Mouse (Mus musculus) mesoderm, embryonic 11.5 days (tissue): ENCODE measurements at regions not wholly inside any gene's neighbourhood (a gene's known extent, or its start where the extent isn't known, plus 50 kb on each side); places are given as distances from the start of the nearest gene placed in this dataset.

Experiments used
- DNase-seq: peaks from one replicate; pipeline ENCODE4 v3.0.0-alpha.2; 2012; ENCODE audit warnings: low read depth, low spot score

- peak; percentile 43 for DNase-seq
Measured at GRCm38 (mm10) chr6:31190628-31191373, 207.7 kb upstream of the Mkln1 start.

GRCm38 (mm10) chr6:31191577-31191976 lies 207.0 kb upstream of the Mkln1 start:
- DNase-seq, result no peak

DNA sequence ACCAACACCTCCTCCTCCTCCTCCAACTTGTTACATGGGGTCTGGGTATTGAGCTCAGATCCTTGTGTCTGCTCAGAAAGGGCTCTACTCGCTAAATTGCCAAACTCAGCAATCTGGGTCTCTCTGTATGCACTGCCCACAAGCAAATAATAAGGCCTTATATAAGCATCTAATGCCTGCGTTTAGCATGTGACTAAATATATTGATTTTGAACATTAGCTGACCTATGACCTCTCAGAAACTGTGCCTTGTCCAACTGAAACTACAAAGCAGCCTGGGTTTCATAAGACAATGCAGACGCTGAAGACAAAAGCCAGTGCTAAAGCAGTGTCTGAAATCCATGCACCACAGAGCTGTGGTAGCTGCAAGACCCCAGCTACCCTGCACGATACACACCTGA lies 206.3 kb upstream of the Mkln1 start:
- no peak for DNase-seq

- no peak for DNase-seq
Measured at GRCm38 (mm10) chr6:31193202-31193601, 205.3 kb upstream of the Mkln1 start.

GRCm38 (mm10) chr6:31197631-31198338 lies 200.8 kb upstream of the Mkln1 start:
- no peak for DNase-seq

DNA sequence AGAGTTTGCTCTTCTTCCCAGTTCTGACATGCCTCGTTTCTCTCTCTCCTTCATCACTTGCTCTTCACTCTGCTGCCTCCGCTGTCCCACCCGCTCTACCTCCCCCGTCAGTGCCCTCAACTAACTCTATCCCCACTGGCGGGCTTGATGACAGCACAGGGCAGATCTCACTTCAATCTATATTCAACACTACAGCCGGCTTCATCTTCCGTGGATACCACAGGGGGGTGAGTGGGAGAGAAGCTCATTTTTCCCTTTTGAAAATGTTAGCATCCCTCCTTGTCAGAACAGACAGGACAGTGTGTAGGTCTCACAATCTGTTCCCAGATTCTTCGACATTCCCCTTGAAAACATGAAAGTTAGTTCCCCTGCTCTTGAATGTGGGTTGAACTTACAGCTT lies 200.2 kb upstream of the Mkln1 start:
- DNase-seq, result no peak

GRCm38 (mm10) chr6:31200705-31201104 lies 197.8 kb upstream of the Mkln1 start:
- no peak for DNase-seq

GRCm38 (mm10) chr6:31201375-31201972 lies 197.1 kb upstream of the Mkln1 start:
- no peak for DNase-seq

- DNase-seq, result no peak
Measured at GRCm38 (mm10) chr6:31202594-31202993, 195.9 kb upstream of the Mkln1 start.

DNA sequence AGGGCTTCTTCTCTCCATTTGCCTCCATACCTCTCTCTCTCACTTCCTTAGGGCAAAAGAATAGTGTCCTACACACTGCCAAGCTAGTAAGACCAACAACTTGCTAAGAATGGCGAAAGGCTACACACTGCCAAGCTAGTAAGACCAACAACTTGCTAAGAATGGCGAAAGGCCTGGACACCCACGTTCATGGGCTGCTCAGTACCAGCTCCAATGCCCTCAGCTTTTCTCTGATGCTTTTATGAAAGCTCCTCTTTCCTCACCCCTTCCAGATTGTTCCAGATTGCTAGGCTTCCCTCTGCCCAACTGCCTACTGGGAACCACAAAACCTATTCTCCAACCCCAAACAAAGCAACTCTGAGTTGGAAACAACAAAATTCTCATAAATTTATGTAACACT lies 194.1 kb upstream of the Mkln1 start:
- no peak for DNase-seq

DNA sequence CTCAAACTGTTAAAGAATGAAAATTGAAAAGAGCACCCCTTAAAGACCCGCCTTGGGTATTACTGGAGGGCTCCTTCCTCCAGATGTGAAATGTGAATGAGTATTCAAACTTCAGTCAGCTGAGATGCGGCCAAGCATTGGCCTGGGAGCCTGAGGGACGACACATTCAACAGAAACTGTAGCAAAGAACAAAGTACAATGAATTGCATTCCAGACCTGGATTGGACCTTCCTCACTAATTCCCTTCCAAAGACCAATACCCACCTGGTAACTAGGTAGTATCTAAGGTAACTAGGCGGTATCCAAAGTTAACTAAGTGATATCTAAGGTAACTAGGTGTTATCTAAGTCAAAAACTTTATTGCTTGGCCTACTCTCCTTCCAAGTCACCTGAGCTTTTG lies 193.7 kb upstream of the Mkln1 start:
- DNase-seq, result no peak

GRCm38 (mm10) chr6:31206106-31206505 lies 192.4 kb upstream of the Mkln1 start:
- DNase-seq, result no peak

- no peak for DNase-seq
Measured at GRCm38 (mm10) chr6:31207231-31207630, 191.3 kb upstream of the Mkln1 start.

DNA sequence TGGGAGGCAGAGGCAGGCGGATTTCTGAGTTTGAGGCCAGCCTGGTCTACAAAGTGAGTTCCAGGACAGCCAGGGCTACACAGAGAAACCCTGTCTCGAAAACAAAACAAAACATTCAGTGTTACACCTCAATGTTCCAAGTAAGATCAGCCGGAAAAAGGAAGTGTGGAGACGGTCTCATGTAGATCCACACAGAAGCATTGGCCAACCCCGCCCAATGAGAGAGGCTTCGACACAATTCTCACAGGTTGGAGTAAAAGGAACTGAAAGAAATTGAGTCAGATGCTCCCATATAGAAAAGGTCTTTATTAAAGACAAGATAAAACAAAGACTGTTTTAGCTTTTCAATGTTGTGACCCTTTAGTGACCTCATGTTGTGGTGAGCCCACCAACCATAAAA lies 190.3 kb upstream of the Mkln1 start:
- no peak for DNase-seq

- DNase-seq, result no peak
Measured at GRCm38 (mm10) chr6:31209411-31210139, 189.0 kb upstream of the Mkln1 start.

DNA sequence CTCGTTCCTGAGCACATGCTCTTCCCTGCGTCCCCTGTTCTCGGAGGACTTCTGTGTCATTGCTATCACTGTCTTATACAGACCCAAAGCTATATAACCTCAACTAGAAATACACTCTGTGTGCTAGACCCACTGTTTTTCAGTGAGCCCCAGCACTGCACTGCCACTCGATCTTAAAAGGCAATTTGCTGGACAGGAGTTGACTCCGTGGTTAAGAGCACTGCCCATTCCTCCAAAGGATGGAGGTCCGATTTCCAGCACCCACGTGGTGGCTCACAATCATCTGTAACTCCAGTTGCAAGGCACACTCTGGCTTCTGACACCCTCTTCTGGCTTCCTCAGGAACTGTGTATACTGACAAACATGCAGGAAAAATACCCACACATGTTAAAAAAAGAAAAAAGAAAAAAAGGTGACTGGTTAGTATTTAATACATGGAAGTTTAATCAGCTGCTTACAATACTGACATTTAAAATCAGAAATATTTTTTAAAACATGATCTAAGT lies 188.3 kb upstream of the Mkln1 start:
- no peak for DNase-seq

- DNase-seq, result no peak
Measured at GRCm38 (mm10) chr6:31211091-31211490, 187.4 kb upstream of the Mkln1 start.

- no peak for DNase-seq
Measured at GRCm38 (mm10) chr6:31211616-31212015, 186.9 kb upstream of the Mkln1 start.

DNA sequence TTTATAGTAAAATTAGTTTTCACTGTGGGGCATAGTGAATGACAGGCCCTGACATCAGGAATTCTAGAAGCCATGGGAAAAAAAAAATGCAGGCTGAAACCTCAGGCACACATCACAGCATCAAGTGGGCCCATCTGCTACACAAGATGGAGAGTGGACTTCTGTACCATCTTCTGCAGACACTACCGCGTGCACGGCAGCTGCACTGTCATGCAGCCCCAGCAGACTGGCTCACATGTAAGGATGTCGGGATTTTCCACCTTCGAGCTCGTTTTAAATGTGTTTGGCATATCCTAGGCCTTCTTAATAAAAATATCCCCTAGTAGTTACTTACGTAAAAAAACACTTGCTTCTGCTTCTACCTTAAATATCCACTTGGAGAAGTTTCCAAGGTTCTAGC lies 186.5 kb upstream of the Mkln1 start:
- no peak for DNase-seq

DNA sequence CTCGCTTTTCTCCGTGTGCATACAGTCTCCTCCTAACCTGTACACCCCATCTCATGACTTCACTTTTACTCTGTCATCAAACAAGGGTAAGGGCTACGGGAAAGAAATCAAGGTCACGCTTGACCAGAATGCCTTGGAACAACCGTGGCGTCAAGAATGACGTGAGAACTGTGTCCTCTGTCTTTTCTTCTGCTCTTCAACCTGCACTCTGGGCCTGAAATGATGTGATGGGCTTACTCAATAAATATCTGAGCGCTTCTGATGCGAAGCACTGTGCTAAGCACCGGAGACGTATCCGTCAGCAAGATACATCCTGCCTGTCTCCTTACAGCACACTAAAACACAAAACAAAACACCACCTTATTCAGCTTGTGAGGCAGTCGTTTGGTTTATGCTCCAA lies 185.8 kb upstream of the Mkln1 start:
- DNase-seq, result no peak

GRCm38 (mm10) chr6:31213161-31213560 lies 185.4 kb upstream of the Mkln1 start:
- DNase-seq, result no peak

- DNase-seq, result no peak
Measured at GRCm38 (mm10) chr6:31215661-31216060, 182.9 kb upstream of the Mkln1 start.
